Mouse (Mus musculus) small intestine, adult 2 months (tissue): ENCODE measurements around the gene Ms4a13.

ENCODE experiments used
- CTCF ChIP-seq: fragments of 200-500 bp; IDR thresholded peaks from 2 replicates; pipeline ENCODE4 v1.5.1; 2012; ENCODE audit warnings: low read depth, mild to moderate bottlenecking, control low read depth, inconsistent platforms, low read length, moderate library complexity, mixed read lengths; ENCODE audit not compliant: insufficient replicate concordance, insufficient read length; ENCODE audit errors: extremely low read depth
- POLR2A ChIP-seq: fragments of 200-500 bp; IDR thresholded peaks from 2 replicates; pipeline ENCODE4 v1.6.1; 2012; ENCODE audit warnings: low read depth, mild to moderate bottlenecking, control low read depth, inconsistent platforms, low read length, moderate library complexity

- no peak for TF ChIP-seq CTCF
- TF ChIP-seq POLR2A: no peak
Measured at GRCm38 (mm10) chr19:11177464-11177863, 19.1 kb downstream of the Ms4a13 start.
